Mouse (Mus musculus): ENCODE results near the gene Acsl5. TPM values are rescaled to one million over a fixed set of nuclear protein-coding genes. Genes with fewer than 3 reads are reported as not detected.

The Acsl5 gene
- polyA plus RNA-seq, 1 experiment from 2014 or later = 20.9 TPM

GRCm38 (mm10) chr19:55337066-55337465 lies 85.3 kb downstream of the Acsl5 start:
- Histone ChIP-seq H3K27ac (ENCODE audit: low read depth, low read length) (no peak overlapping the region), H3K27me3 (ENCODE audit: control insufficient read depth, insufficient read depth, low read length) (no peaks in the 10 kb centered on the region), H3K4me1 (replicated peaks; ENCODE audit: control insufficient read depth, insufficient read depth, low read length) (no peaks in the 10 kb centered on the region; the same call in 1 of the 2 replicates), H3K36me3 (ENCODE audit: control insufficient read depth, insufficient read depth, low read length) (no peaks in the 10 kb centered on the region), H3K9ac (ENCODE audit: low read length) (no peak overlapping the region), H3K4me3 (ENCODE audit: low read depth, low read length) (no peak overlapping the region), H3K4me2 (ENCODE audit: low read depth, low read length, severe bottlenecking) (no peak overlapping the region), H3K9me3 (ENCODE audit: control insufficient read depth, low read length) (no peaks in the 10 kb centered on the region)
- ATAC-seq (replicated peaks; ENCODE audit: low FRiP score) (no peak), DNase-seq (ENCODE audit: low spot score) (no peak)
- WGBS = 79% methylated on average over 9 of the region's 9 CpGs

DNA sequence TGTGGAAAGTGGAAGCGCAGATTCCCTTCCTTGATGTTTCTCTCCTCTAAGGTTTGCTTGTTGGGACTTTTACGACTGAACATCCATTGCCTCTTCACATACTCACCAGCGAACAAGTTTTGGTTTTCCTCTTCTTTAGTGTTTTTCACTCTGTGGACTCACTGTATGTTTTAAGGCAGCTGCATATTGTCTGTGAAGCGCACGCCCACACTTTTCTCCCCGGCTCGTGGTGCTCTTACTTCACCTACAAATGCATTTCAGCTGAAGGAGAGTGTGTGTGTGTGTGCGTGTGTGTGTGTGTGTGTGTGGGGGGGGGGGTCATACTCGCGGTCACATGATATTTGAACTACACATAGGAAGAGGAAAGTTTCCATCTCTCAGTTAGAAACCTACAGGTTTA lies 85.9 kb downstream of the Acsl5 start:
- WGBS = 91% methylated on average over 10 of the region's 10 CpGs
- H3K4me1 ChIP-seq (replicated peaks; ENCODE audit: control insufficient read depth, insufficient read depth, low read length) = no peaks in the 10 kb centered on the region; the same call in 1 of the 2 replicates
- ATAC-seq (replicated peaks; ENCODE audit: low FRiP score) = no peak
- no peak for DNase-seq (ENCODE audit: low spot score)
- no peak overlapping the region for H3K4me3 ChIP-seq (ENCODE audit: low read depth, low read length)
- no peak overlapping the region for H3K27ac ChIP-seq (ENCODE audit: low read depth, low read length)
- H3K27me3 ChIP-seq (ENCODE audit: control insufficient read depth, insufficient read depth, low read length) = no peaks in the 10 kb centered on the region
- H3K36me3 ChIP-seq (ENCODE audit: control insufficient read depth, insufficient read depth, low read length) = no peaks in the 10 kb centered on the region
- H3K9me3 ChIP-seq (ENCODE audit: control insufficient read depth, low read length) = no peaks in the 10 kb centered on the region
- H3K9ac ChIP-seq (ENCODE audit: low read length) = no peak overlapping the region
- H3K4me2 ChIP-seq (ENCODE audit: low read depth, low read length, severe bottlenecking) = no peak overlapping the region

DNA sequence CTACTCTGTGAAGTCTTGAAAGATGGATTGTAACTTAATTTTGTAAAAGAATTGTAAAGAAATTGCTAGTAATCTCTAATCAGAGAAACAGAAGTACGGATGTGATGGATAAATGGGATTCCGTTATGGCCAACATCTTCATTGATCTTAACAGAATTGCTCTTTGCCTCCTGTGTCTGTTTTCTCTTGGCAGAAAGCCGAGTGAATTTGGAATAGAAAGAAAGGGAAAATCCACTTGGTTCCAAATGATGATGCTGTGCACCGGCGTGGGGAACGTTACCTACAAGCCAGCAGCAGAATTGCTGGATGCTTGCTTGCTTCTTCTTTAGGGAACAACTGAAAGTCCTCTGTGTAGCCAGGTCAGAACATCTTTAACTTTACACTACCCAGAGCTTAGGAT lies 88.8 kb downstream of the Acsl5 start:
- no peak overlapping the region for H3K4me2 ChIP-seq (ENCODE audit: low read depth, low read length, severe bottlenecking)
- DNase-seq (ENCODE audit: low spot score) (no peak), ATAC-seq (replicated peaks; ENCODE audit: low FRiP score) (no peak)
- H3K27ac ChIP-seq (ENCODE audit: low read depth, low read length) = no peak overlapping the region
- no peaks in the 10 kb centered on the region; the same call in 1 of the 2 replicates for H3K4me1 ChIP-seq (replicated peaks; ENCODE audit: control insufficient read depth, insufficient read depth, low read length)
- no peak overlapping the region for H3K4me3 ChIP-seq (ENCODE audit: low read depth, low read length)
- H3K36me3 ChIP-seq (ENCODE audit: control insufficient read depth, insufficient read depth, low read length) = no peaks in the 10 kb centered on the region
- H3K27me3 ChIP-seq (ENCODE audit: control insufficient read depth, insufficient read depth, low read length) = no peaks in the 10 kb centered on the region
- no peak overlapping the region for H3K9ac ChIP-seq (ENCODE audit: low read length)
- no peaks in the 10 kb centered on the region for H3K9me3 ChIP-seq (ENCODE audit: control insufficient read depth, low read length)
- WGBS = 91% methylated on average over 6 of the region's 6 CpGs

GRCm38 (mm10) chr19:55341377-55341776 lies 89.6 kb downstream of the Acsl5 start:
- H3K9me3 ChIP-seq (ENCODE audit: control insufficient read depth, low read length) = no peaks in the 10 kb centered on the region
- no peaks in the 10 kb centered on the region for H3K27me3 ChIP-seq (ENCODE audit: control insufficient read depth, insufficient read depth, low read length)
- no peaks in the 10 kb centered on the region; the same call in 1 of the 2 replicates for H3K4me1 ChIP-seq (replicated peaks; ENCODE audit: control insufficient read depth, insufficient read depth, low read length)
- DNase-seq (ENCODE audit: low spot score) = no peak
- WGBS = 79% methylated on average over 3 of the region's 3 CpGs
- no peak overlapping the region for H3K4me3 ChIP-seq (ENCODE audit: low read depth, low read length)
- H3K4me2 ChIP-seq (ENCODE audit: low read depth, low read length, severe bottlenecking) = no peak overlapping the region
- ATAC-seq (replicated peaks; ENCODE audit: low FRiP score) = no peak
- H3K27ac ChIP-seq (ENCODE audit: low read depth, low read length) = no peak overlapping the region
- H3K36me3 ChIP-seq (ENCODE audit: control insufficient read depth, insufficient read depth, low read length) = no peaks in the 10 kb centered on the region
- no peak overlapping the region for H3K9ac ChIP-seq (ENCODE audit: low read length)

DNA sequence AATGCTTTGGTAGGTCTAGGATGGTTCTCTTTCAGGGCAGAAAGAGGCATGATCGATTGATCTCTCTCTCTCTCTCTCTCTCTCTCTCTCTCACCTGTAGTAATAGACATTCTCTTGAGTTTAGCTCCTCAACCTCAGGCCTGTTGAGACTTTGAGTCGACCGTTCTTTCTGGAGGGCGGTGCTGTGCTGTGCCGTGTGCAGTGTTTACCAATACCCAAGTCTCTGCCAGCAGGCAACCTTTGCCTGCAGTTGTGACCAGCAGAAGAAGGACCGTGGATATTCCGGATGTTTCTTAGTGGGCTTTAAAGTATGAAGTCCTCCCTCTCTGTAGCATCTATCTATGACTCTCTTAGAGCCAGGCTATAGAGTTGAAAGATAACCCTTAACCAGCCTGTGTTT lies 90.7 kb downstream of the Acsl5 start:
- DNase-seq (ENCODE audit: low spot score) = no peak
- Histone ChIP-seq H3K4me3 (ENCODE audit: low read depth, low read length) (no peak overlapping the region), H3K4me2 (ENCODE audit: low read depth, low read length, severe bottlenecking) (no peak overlapping the region), H3K4me1 (replicated peaks; ENCODE audit: control insufficient read depth, insufficient read depth, low read length) (no peaks in the 10 kb centered on the region), H3K9me3 (ENCODE audit: control insufficient read depth, low read length) (no peaks in the 10 kb centered on the region), H3K27me3 (ENCODE audit: control insufficient read depth, insufficient read depth, low read length) (no peaks in the 10 kb centered on the region), H3K27ac (ENCODE audit: low read depth, low read length) (no peak overlapping the region), H3K9ac (ENCODE audit: low read length) (no peak overlapping the region), H3K36me3 (ENCODE audit: control insufficient read depth, insufficient read depth, low read length) (no peaks in the 10 kb centered on the region)
- 90% methylated on average over 7 of the region's 7 CpGs for WGBS
- no peak for ATAC-seq (replicated peaks; ENCODE audit: low FRiP score)

- ATAC-seq (replicated peaks; ENCODE audit: low FRiP score) (no peak), DNase-seq (ENCODE audit: low spot score) (no peak)
- H3K4me3 ChIP-seq (ENCODE audit: low read depth, low read length) = no peak overlapping the region
- H3K27me3 ChIP-seq (ENCODE audit: control insufficient read depth, insufficient read depth, low read length) = no peaks in the 10 kb centered on the region
- H3K36me3 ChIP-seq (ENCODE audit: control insufficient read depth, insufficient read depth, low read length) = no peaks in the 10 kb centered on the region
- no peak overlapping the region for H3K27ac ChIP-seq (ENCODE audit: low read depth, low read length)
- no peak overlapping the region for H3K4me2 ChIP-seq (ENCODE audit: low read depth, low read length, severe bottlenecking)
- no peaks in the 10 kb centered on the region for H3K9me3 ChIP-seq (ENCODE audit: control insufficient read depth, low read length)
- H3K9ac ChIP-seq (ENCODE audit: low read length) = no peak overlapping the region
- no peaks in the 10 kb centered on the region for H3K4me1 ChIP-seq (replicated peaks; ENCODE audit: control insufficient read depth, insufficient read depth, low read length)
- WGBS = 90% methylated on average over 9 of the region's 9 CpGs
These were observed 91.5 kb downstream of the Acsl5 start for GRCm38 (mm10) chr19:55343274-55343673.

Other genes starting within 250 kb of the Acsl5 start
- gene Gpam, start 124.7 kb upstream of the Acsl5 start, polyA plus RNA-seq (2014; fragmentation: Nextera tagmentation; extraction: Ambion mirVana) = 19.8 and 20.2 TPM in 2 replicates
- gene Tectb, start 71.2 kb upstream of the Acsl5 start, polyA plus RNA-seq (2014; fragmentation: Nextera tagmentation; extraction: Ambion mirVana) = not detected in 2 replicates
- gene Gucy2g, start 10.7 kb upstream of the Acsl5 start, polyA plus RNA-seq (2014; fragmentation: Nextera tagmentation; extraction: Ambion mirVana) = not detected in 2 replicates
- 117 and 126 TPM in 2 replicates for gene Zdhhc6, start 64.1 kb downstream of the Acsl5 start, polyA plus RNA-seq (2014; fragmentation: Nextera tagmentation; extraction: Ambion mirVana)
- gene Vti1a, start 64.4 kb downstream of the Acsl5 start, polyA plus RNA-seq (2014; fragmentation: Nextera tagmentation; extraction: Ambion mirVana) = 24.1 and 28.4 TPM in 2 replicates

All from forebrain, embryonic 11.5 days (tissue).